Mouse (Mus musculus): ENCODE measurements at regions not wholly inside any gene's neighbourhood (a gene's known extent, or its start where the extent isn't known, plus 50 kb on each side); places are given as distances from the start of the nearest gene placed in this dataset.

GRCm38 (mm10) chr7:79543231-79544071 is 74.0 kb downstream of the Rhcg start:
- peak in 1 of 2 experiments; percentile 19 for DNase-seq

DNA sequence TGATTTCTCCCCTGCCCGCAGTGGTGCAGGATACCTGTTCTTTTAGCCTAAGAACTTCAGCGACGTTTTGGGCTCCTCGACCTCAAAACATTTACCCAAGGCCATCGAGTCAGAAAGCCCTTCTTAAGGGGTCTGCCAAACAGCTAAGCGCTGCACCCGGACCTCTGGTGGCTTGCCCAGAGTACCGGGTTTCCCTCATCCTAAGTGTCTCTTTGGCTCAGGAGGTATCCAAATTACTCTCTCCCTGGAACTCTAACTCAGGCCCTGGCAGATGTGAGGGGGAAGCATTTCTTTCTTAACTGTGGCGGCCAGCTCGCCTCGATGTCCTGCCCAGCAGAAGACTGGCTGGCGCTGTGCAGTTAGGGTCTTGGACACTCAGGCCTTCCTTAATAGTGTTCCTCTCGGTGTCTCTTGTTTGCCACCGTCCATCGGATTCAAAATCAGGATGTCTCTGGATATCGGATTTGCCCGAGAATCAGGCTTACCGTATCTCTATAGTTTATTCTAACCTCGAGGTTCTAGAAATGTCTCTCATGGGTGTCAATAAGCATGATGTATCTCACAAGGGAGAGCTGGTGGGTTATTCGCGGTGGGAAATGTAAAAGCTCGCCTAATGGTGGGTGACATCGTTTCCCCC is 75.0 kb downstream of the Rhcg start:
- no peak for DNase-seq

DNA sequence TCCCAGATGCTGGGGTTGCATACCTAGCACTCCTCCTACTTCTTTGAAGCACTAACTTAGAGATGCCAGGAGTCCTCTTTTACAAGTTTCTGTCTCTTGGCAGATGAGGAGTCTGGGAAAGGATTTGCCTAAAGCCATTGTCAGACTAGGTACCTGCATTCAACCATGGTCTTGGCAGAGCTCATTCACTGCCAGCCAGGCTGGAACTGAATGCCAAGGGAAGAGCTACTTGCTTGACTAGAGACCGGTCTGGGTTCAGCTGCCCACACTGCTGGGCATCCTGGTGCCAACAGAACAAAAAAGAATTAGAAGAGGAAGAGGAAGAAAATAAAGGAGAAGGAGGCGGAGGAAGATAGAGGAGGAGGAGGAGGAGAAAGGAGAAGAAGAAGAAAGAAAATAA is 74.1 kb upstream of the Polg start:
- DNase-seq: no peak

GRCm38 (mm10) chr7:79539426-79539825 is 73.3 kb upstream of the Polg start:
- no peak for DNase-seq

- peak in 1 of 2 experiments; percentile 24 for DNase-seq
Measured at GRCm38 (mm10) chr7:79536157-79536641, 70.0 kb upstream of the Polg start.

DNA sequence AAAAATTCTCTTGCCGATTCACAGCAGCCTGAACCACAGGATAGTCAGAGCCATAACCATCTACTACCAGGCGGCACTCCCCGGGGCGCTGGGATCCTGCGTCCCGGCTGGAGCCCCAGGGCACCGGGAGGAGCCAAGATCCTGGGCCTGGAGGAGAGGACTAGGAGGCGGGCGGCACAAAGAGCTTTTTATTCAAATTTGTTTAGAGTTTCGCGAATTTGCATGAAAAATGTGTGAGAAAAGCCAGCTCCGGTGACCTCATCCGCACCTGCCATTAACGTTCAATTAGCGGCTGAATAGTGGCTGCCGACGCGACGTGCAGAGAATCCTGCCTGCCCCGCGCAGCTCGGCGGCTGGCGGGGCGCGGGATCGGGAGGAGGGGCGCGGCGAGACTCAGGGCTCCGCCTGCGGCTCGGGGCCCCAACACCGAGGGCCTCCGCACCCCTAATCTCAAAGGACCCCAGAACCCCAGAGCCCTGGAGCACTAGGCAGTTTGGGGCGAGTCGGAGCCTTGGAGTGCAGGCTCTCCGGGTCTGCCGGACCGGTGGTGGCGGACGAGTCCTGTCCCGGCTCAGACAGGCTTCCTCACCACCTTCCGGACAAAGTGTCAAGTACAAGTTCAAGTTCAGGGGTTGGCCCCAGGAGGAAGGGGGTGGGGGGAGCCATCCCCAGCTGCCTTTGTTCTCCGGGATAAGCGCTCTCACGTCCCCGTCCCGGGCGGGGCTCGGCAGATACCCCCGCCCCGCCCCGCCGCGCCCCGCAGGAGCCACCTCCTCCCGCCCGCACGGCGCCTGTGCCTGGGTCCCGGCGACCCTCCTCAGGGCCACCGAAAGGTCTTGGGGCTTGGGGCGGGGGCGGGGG is 69.3 kb upstream of the Polg start:
- peak; percentile 7 to 58 for DNase-seq

- DNase-seq: no peak
Measured at GRCm38 (mm10) chr7:79534819-79535218, 68.7 kb upstream of the Polg start.

DNA sequence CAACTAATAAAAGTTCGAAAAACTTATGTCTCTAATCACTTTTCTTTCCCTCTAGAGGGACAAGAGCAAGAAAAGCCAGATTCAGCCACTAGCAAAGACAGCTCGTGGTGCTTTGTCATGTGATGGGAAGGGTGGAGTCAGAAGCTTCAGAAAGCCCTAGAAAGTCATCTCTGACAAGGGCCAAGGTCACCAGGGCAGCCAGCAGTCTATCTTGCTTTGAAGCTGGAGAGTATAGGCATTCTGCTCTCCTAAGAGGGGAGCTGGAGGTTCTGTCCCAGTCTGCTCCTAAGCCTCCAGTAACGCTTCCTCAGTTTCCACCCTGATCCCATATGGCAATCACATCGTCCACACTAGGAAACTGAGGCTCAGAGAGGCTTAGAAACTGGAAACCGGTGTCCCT is 68.2 kb upstream of the Polg start:
- no peak for DNase-seq

GRCm38 (mm10) chr7:79532626-79533140 is 66.5 kb upstream of the Polg start:
- DNase-seq: no peak

- DNase-seq: no peak
Measured at GRCm38 (mm10) chr7:79531551-79532356, 65.6 kb upstream of the Polg start.

- DNase-seq: no peak
Measured at GRCm38 (mm10) chr7:79531142-79531541, 65.0 kb upstream of the Polg start.

- no peak for DNase-seq
Measured at GRCm38 (mm10) chr7:79529480-79529879, 63.3 kb upstream of the Polg start.

- no peak for DNase-seq
Measured at GRCm38 (mm10) chr7:79527984-79528383, 61.8 kb upstream of the Polg start.

DNA sequence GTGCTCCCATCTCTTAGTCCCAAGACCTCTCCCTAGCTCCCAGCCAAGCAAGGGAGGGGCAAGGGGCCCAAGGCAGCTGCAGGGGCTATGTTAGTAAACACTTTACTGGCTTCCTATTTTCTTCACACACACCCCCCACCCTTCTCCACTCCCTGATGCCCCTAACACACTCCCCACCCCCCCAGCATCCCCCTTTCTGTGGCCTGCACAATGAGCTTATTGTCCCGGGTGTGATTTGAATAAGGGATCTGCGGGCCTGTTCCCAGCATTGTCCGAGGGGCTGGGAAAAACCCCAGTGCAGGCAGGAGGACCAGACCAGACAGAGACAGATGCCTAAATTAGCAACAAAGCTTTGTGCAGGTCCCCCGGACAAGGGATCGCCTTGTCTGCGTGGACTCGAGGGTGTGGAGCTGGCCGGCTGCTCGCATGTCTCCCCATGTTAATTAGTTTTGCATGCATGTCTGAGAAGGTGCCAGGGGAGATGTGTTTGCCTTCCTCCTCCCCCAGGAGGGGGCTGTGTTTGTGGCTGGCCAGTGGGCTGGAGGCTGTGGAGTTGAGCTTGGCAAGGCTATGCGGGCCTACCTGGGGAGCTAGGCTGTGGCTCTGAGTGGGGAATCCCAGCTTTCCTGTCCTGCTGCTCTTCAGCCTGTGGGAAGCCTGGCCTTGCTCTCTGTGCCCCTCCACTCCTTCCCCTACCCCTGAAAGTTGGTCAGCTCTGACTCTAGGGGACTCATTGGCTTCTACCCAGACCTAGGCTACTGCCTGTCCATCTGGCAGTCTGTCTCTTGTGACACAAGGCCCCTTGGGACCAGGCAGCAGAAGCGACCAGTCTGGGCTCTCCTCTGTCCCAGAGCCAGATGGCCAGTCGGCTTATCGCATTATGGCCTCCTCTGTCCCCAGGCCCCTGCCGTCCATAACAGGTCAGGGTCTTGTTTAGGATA is 59.8 kb upstream of the Polg start:
- no peak for DNase-seq

GRCm38 (mm10) chr7:79524921-79525320 is 58.8 kb upstream of the Polg start:
- DNase-seq: no peak

DNA sequence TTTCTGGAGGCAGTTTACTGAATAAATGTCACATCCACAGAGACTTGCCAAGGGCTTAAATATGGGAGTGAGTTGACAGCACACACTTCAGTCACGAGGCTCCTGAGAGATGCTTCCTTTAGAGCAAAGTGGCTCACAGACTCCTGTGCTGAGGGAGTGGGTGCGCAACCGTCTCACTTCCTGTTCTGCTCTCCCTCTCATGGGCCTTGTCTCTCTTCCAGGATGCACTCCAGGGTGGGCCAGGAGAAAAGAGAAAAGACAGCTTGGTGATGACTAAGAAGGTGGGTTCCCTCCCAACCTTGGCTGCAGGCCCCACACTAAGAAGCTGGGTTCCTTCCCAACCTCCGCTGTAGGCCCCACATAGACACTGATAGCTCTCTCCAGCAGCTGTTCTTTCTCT is 57.5 kb upstream of the Polg start:
- DNase-seq: no peak

DNA sequence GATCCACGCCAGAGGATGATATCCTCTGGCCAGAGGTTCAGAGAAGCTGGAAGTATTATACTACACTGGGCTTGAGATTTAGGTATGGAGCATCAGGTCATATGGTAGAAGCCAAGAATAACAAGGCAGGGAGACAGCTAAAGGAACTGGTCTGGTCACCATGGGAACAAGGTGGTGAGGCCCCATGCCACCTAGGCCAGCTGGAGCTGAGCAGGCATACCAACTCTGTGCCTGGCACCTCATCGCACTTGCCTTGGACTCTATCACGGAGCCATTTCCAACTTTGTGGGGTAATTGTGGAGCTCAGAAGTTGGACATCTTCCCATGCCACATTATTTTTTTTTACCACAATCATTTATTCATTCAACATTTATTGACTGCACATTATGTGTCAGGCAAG is 55.9 kb upstream of the Polg start:
- DNase-seq: no peak

DNA sequence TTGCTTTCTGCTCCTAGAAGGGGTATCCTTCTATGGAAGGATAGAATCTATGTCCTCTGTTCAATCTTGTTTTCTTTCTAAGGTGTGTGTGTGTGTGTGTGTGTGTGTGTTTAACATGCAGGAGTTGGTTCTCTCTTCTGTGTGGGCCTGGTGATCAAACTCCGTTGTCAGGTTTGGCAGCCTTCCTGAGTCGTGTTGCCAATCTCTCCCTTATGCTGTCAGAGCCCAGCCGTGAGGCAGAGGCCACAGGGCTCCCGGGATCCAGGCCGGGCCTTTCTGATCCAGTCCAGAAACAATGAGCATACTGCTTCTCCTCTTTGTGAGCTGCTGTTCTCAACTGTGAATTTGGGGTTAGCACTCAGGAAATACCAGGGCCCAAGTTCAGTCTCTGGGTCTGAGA is 55.1 kb upstream of the Polg start:
- DNase-seq: no peak

GRCm38 (mm10) chr7:79520222-79520710 is 54.1 kb upstream of the Polg start:
- DNase-seq: peak; percentile 44 to 58

DNA sequence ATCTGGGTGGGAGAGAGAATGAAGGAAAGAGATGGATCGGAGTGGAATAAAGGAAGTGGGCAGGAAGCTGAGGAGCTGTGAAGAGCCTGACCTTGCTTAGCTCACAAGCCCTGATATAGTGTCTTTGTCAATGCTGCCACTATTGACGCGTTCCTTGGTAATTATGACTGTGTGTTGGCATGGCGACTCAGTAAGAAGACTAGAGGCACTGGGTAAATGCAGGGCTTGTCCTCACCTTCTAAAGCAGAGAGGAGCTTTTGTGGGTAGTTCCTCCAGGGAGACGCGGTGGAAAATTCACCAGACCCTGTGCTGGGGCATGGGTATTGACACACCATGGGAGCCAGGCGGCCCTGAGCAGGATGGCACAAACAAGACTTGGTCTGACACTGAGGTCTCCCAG is 52.8 kb upstream of the Polg start:
- DNase-seq: no peak
